Mouse (Mus musculus) frontal cortex, adult 2 months (tissue): ENCODE data around the gene Cdk18. TPM values are rescaled to one million over a fixed set of nuclear protein-coding genes. Genes with fewer than 3 reads are reported as not detected.
"Not testable (repeated sequence)": the region's sequence is repeated elsewhere in the genome, so short reads cannot be mapped to it uniquely, and the experiment has no call there.

Experiments
- DNase-seq, 2 experiments: peaks; one replicate each; pipeline ENCODE4 v3.0.0; 2022; ENCODE audit warnings: low spot score in 1 of 2; ENCODE audit errors: extremely low spot score in 1 of 2
- polyA plus RNA-seq: library from polyadenylated mRNA; depleted of rRNA; stranded (reverse); fragments of >200 nt; gene quantifications from 2 replicates; pipeline ENCODE4 v1.2.3, GENCODE M21; 2012; rRNA removed

Gene Cdk18
- polyA plus RNA-seq: 28.8 and 43.4 TPM in 2 replicates

- DNase-seq: peak in 1 of 2 experiments; percentile 57
These were observed at the start of gene Cdk18 for GRCm38 (mm10) chr1:132139416-132139864. Cdk18 (minus strand) TSS chr1:132139684.

- DNase-seq: no peak
These were observed 49.7 kb upstream of the Cdk18 start for GRCm38 (mm10) chr1:132189231-132189630.

GRCm38 (mm10) chr1:132188442-132189066, 49.1 kb upstream of the Cdk18 start:
- no peak for DNase-seq

- DNase-seq: peak in 1 of 2 experiments; percentile 52
These were observed 46.8 kb upstream of the Cdk18 start for GRCm38 (mm10) chr1:132186303-132186702.

- no peak for DNase-seq
These were observed 32.1 kb upstream of the Cdk18 start for GRCm38 (mm10) chr1:132171619-132172018.

GRCm38 (mm10) chr1:132170698-132171097, 31.2 kb upstream of the Cdk18 start:
- no peak for DNase-seq

- DNase-seq: no peak
These were observed 28.8 kb upstream of the Cdk18 start for GRCm38 (mm10) chr1:132168115-132168767.

GRCm38 (mm10) chr1:132165859-132166258, 26.4 kb upstream of the Cdk18 start:
- DNase-seq: no peak

- no peak for DNase-seq
These were observed 25.5 kb upstream of the Cdk18 start for GRCm38 (mm10) chr1:132164780-132165518.

GRCm38 (mm10) chr1:132162618-132163017, 23.1 kb upstream of the Cdk18 start:
- not testable (repeated sequence) for DNase-seq

- no peak for DNase-seq
These were observed 21.9 kb upstream of the Cdk18 start for GRCm38 (mm10) chr1:132161211-132161880.

- DNase-seq: no peak
These were observed 20.2 kb upstream of the Cdk18 start for GRCm38 (mm10) chr1:132159681-132160080.

GRCm38 (mm10) chr1:132158741-132159140, 19.3 kb upstream of the Cdk18 start:
- no peak for DNase-seq

- no peak for DNase-seq
These were observed 18.3 kb upstream of the Cdk18 start for GRCm38 (mm10) chr1:132157808-132158207.

- peak in 1 of 2 experiments; percentile 95 for DNase-seq
These were observed 17.7 kb upstream of the Cdk18 start for GRCm38 (mm10) chr1:132157016-132157781.

- peak in 1 of 2 experiments; percentile 94 for DNase-seq
These were observed 16.3 kb upstream of the Cdk18 start for GRCm38 (mm10) chr1:132155737-132156136.

GRCm38 (mm10) chr1:132153691-132154090, 14.2 kb upstream of the Cdk18 start:
- no peak for DNase-seq

- no peak for DNase-seq
These were observed 13.7 kb upstream of the Cdk18 start for GRCm38 (mm10) chr1:132153086-132153690.

GRCm38 (mm10) chr1:132151908-132152307, 12.4 kb upstream of the Cdk18 start:
- no peak for DNase-seq
